Mouse (Mus musculus): ENCODE results near the gene Ush1g. TPM values are rescaled to one million over a fixed set of nuclear protein-coding genes. Genes with fewer than 3 reads are reported as not detected.

The Ush1g gene
- polyA plus RNA-seq (2015; fragmentation: Nextera tagmentation; extraction: Ambion mirVana), result not detected in 2 replicates

GRCm38 (mm10) chr11:115321906-115322693 lies at the start of gene Ush1g:
Gene Ush1g, minus strand, starts transcription at chr11:115322041.

GRCm38 (mm10) chr11:115367395-115367944 lies 45.6 kb upstream of the Ush1g start, which contains the start of gene Hid1:
Gene Hid1, minus strand, starts transcription at chr11:115367756.

GRCm38 (mm10) chr11:115334531-115334930 lies 12.7 kb upstream of the Ush1g start, which contains the start of gene Otop3:
Gene Otop3, plus strand, starts transcription at chr11:115334731.

DNA sequence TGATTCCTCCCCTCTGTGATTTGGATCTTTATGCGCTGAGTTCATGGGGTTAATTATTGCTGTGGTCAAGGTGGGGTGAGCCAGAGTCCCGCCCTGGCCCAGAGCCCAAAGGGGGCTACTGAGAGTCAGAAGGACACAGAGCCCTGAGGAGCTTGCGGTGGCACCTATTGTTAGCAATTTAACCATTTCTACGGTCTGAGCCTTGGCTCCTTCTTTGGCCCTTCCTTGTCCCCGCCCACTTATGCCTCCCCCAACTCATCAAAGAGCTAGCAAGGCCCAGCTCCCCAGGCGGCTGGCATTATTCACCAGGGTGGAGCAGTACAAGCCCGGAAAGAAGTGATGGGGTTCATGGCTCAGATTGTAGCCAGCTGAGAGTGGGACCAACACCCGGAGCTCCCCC lies 15.0 kb downstream of the Ush1g start, which contains the start of gene Otop2:
Gene Otop2, plus strand, starts transcription at position 301 of the 400 bp plus-strand sequence.

DNA sequence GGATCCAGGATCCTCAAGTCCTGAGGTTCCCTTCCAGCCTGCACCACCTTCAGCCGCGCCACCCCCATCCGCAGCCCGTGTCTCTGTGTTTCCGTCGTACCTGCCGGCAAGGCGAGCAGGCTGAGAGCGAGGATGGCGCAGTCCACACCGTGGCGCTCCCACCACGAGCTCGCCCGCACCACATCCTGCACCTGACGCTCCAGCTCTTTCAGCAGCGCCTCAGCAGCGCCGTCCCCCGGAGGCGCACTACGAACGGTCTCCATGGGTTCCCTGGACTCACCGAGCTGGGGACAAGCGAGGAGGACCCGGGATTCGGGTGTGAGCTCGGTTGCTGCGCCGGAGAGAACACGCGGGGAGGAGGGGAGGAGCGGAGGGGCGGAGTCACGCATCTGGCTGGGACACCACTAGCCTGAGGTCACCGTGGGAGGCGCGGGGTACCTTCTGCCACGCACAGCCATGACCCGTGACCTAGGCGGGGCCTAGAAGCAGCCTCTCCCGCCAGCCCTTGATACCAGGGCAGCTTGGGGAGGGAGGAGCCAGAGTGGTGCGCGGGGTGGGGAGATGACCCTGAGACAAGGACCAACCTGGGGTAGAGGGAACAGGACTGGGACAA lies 24.5 kb downstream of the Ush1g start, which contains the start of gene Fads6:
Gene Fads6, minus strand, starts transcription at position 450 of the 613 bp plus-strand sequence.

GRCm38 (mm10) chr11:115276780-115277603 lies 44.8 kb downstream of the Ush1g start, which contains the start of gene Fdxr:
Gene Fdxr, minus strand, starts transcription at chr11:115277050.

GRCm38 (mm10) chr11:115267061-115267883 lies 54.6 kb downstream of the Ush1g start, which contains the start of gene Grin2c:
Gene Grin2c, minus strand, starts transcription at chr11:115267243.

Other genes with a start within 250 kb of the Ush1g start
- gene Rab37, start 230.6 kb downstream of the Ush1g start, polyA plus RNA-seq (2015; fragmentation: Nextera tagmentation; extraction: Ambion mirVana), result 1.1 and 1.5 TPM in 2 replicates
- gene Cd300lf, start 188.0 kb downstream of the Ush1g start, polyA plus RNA-seq (2015; fragmentation: Nextera tagmentation; extraction: Ambion mirVana), result 0.62 and 0.94 TPM in 2 replicates
- gene Slc9a3r1, start 158.7 kb downstream of the Ush1g start, polyA plus RNA-seq (2015; fragmentation: Nextera tagmentation; extraction: Ambion mirVana), result 6.8 and 9.1 TPM in 2 replicates
- 5.4 and 6.4 TPM in 2 replicates for gene Tmem104, start 134.6 kb downstream of the Ush1g start, polyA plus RNA-seq (2015; fragmentation: Nextera tagmentation; extraction: Ambion mirVana)
- gene Nat9, start 134.2 kb downstream of the Ush1g start, polyA plus RNA-seq (2015; fragmentation: Nextera tagmentation; extraction: Ambion mirVana), result 16.0 and 17.3 TPM in 2 replicates
- gene Grin2c, start 54.8 kb downstream of the Ush1g start, polyA plus RNA-seq (2015; fragmentation: Nextera tagmentation; extraction: Ambion mirVana), result not detected in 2 replicates
- 4.2 and 6.4 TPM in 2 replicates for gene Fdxr, start 45.0 kb downstream of the Ush1g start, polyA plus RNA-seq (2015; fragmentation: Nextera tagmentation; extraction: Ambion mirVana)
- 0.06 and 0.09 TPM in 2 replicates for gene Fads6, start 24.4 kb downstream of the Ush1g start, polyA plus RNA-seq (2015; fragmentation: Nextera tagmentation; extraction: Ambion mirVana)
- 0.18 and 0.31 TPM in 2 replicates for gene Otop2, start 14.9 kb downstream of the Ush1g start, polyA plus RNA-seq (2015; fragmentation: Nextera tagmentation; extraction: Ambion mirVana)
- 0.24 TPM in 1 of 2 replicates, not detected in the other for gene Otop3, start 12.7 kb upstream of the Ush1g start, polyA plus RNA-seq (2015; fragmentation: Nextera tagmentation; extraction: Ambion mirVana)
- 5.1 and 5.5 TPM in 2 replicates for gene Hid1, start 45.7 kb upstream of the Ush1g start, polyA plus RNA-seq (2015; fragmentation: Nextera tagmentation; extraction: Ambion mirVana)
- 5.0 and 6.7 TPM in 2 replicates for gene Cdr2l, start 59.9 kb upstream of the Ush1g start, polyA plus RNA-seq (2015; fragmentation: Nextera tagmentation; extraction: Ambion mirVana)
- 125 TPM in 2 replicates for gene Mrpl58, start 81.7 kb upstream of the Ush1g start, polyA plus RNA-seq (2015; fragmentation: Nextera tagmentation; extraction: Ambion mirVana)
- gene Atp5h, start 97.9 kb upstream of the Ush1g start, polyA plus RNA-seq (2015; fragmentation: Nextera tagmentation; extraction: Ambion mirVana), result 1,386 and 1,505 TPM in 2 replicates
- gene Kctd2, start 98.1 kb upstream of the Ush1g start, polyA plus RNA-seq (2015; fragmentation: Nextera tagmentation; extraction: Ambion mirVana), result 8.6 and 9.3 TPM in 2 replicates
- not detected in 2 replicates for gene Trim80, start 118.5 kb upstream of the Ush1g start, polyA plus RNA-seq (2015; fragmentation: Nextera tagmentation; extraction: Ambion mirVana)
- gene Slc16a5, start 140.4 kb upstream of the Ush1g start, polyA plus RNA-seq (2015; fragmentation: Nextera tagmentation; extraction: Ambion mirVana), result 0.15 and 0.23 TPM in 2 replicates
- 2.2 and 3.2 TPM in 2 replicates for gene Armc7, start 153.6 kb upstream of the Ush1g start, polyA plus RNA-seq (2015; fragmentation: Nextera tagmentation; extraction: Ambion mirVana)
- gene Nt5c, start 169.8 kb upstream of the Ush1g start, polyA plus RNA-seq (2015; fragmentation: Nextera tagmentation; extraction: Ambion mirVana), result 27.5 and 42.0 TPM in 2 replicates
- 563 and 597 TPM in 2 replicates for gene Jpt1, start 192.3 kb upstream of the Ush1g start, polyA plus RNA-seq (2015; fragmentation: Nextera tagmentation; extraction: Ambion mirVana)
- 392 and 414 TPM in 2 replicates for gene Sumo2, start 214.2 kb upstream of the Ush1g start, polyA plus RNA-seq (2015; fragmentation: Nextera tagmentation; extraction: Ambion mirVana)
- 41.2 and 48.4 TPM in 2 replicates for gene Nup85, start 242.4 kb upstream of the Ush1g start, polyA plus RNA-seq (2015; fragmentation: Nextera tagmentation; extraction: Ambion mirVana)

Measured in skeletal muscle tissue, postnatal 0 days (tissue).